Mouse (Mus musculus) small intestine, adult 2 months (tissue): Measurements from ENCODE around the gene Olfr770.

Experiments
- CTCF ChIP-seq: fragments of 200-500 bp; IDR thresholded peaks from 2 replicates; pipeline ENCODE4 v1.5.1; 2012; ENCODE audit warnings: low read depth, mild to moderate bottlenecking, control low read depth, inconsistent platforms, low read length, moderate library complexity, mixed read lengths; ENCODE audit not compliant: insufficient replicate concordance, insufficient read length; ENCODE audit errors: extremely low read depth
- POLR2A ChIP-seq: fragments of 200-500 bp; IDR thresholded peaks from 2 replicates; pipeline ENCODE4 v1.6.1; 2012; ENCODE audit warnings: low read depth, mild to moderate bottlenecking, control low read depth, inconsistent platforms, low read length, moderate library complexity

DNA sequence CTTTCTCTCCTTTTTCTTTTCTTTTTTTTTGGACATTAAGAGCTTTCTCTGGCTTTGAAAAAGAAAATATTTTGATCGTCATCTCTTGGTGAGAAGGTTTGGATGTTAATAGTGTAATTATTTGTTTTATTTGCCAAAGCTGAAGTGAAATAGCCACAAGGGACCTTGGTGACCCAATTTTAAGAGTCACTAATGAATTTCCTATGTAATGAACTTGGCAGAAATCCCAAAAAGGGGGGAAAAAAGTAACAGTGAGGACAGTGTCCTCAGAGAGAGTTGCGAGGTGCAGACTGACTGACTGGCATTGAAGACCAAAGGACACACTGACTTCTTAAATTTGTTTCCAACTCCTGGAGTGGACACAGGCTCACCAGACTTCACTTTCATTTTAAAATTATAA lies at the start of gene Olfr770:
- no peak for TF ChIP-seq CTCF
- no peak for TF ChIP-seq POLR2A
